In the genomic region with DNA sequence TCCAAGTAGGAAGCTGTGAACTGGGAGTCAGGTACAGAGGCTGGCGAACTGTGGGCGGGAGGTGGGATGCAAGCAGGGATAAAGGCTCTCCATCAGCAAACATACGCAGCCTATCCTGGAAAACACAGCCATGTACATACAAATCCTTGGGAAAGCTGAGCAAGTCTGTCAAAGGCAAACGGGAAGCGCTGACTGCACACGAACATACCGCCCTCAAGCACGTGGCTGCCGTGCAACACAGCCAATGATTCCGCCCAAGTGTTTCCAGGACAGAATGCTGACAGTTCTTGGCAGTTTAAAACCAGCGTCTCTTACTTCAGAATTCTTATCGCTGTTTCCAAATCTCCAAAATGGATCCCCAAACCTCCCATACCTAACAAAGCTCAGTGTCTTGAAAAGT, we compare ENCODE assay signal across 13 mouse cellular contexts.
DNase-seq lines count a peak whose midpoint lies in the region; ATAC-seq and TF ChIP-seq lines count a peak whose summit lies in the region.
"Had no signal": no experiment of that assay in that cellular context is flagged by ENCODE, and none has a peak within 500 bp of the region (broad histone marks: within the 10 kb centered on the region; RNA-seq: fewer than 3 reads in every experiment).

No protein-coding gene starts in this region.

- peak overlapping the region; percentile 35 for H3K4me2 ChIP-seq in forebrain, embryonic 16.5 days (ENCODE audit: low read length)
- H3K4me2 ChIP-seq: embryonic facial prominence, embryonic 12.5 days had no signal

- H3K27ac ChIP-seq in forebrain, embryonic 16.5 days (ENCODE audit: low read length) = no peak overlapping the region
- H3K27ac ChIP-seq: embryonic facial prominence, embryonic 12.5 days; heart, adult 2 months; liver, embryonic 14.5 days; macrophage had no signal

- H3K36me3 ChIP-seq in forebrain, embryonic 16.5 days (ENCODE audit: control insufficient read depth, insufficient read depth) = no peaks in the 10 kb centered on the region
- H3K36me3 ChIP-seq: embryonic facial prominence, embryonic 12.5 days had no signal

- no peak for TF ChIP-seq CTCF in brain, embryonic 14.5 days (IDR thresholded peaks at IDR 0.05; ENCODE audit: borderline replicate concordance, extremely low read depth, insufficient read depth, insufficient read length)

- no peak overlapping the region; the same call in 1 of the 2 replicates for H3K9ac ChIP-seq in forebrain, embryonic 16.5 days (replicated peaks; ENCODE audit: low read depth, low read length)
- H3K9ac ChIP-seq: embryonic facial prominence, embryonic 12.5 days; liver, embryonic 14.5 days had no signal

- DNase-seq in left cerebral cortex, adult 18-20 months (ENCODE audit: low spot score in 2 of 2) = peak; percentile 39 to 52
- DNase-seq in left cerebral cortex, postnatal 4 days = no peak
- DNase-seq in brain, embryonic 14.5 days (ENCODE audit: low read depth) = peak; percentile 71
- peak; percentile 25 to 46 for DNase-seq in layer of hippocampus, postnatal 36 days
- DNase-seq in adrenal gland, adult 8-10 months = no peak

- ATAC-seq in forebrain, embryonic 16.5 days = peak; percentile 28; the same call in 1 of the 2 replicates
- no peak for ATAC-seq in megakaryocyte-erythroid progenitor cell, adult 5-6 weeks (replicated peaks; ENCODE audit: low FRiP score, low TSS enrichment, poor library complexity, severe bottlenecking)

- 57% methylated on average over 12 of the region's 12 CpGs for WGBS in forebrain, embryonic 16.5 days

- no peaks in the 10 kb centered on the region for H3K9me3 ChIP-seq in forebrain, embryonic 16.5 days (ENCODE audit: control insufficient read depth, low read length)
- H3K9me3 ChIP-seq: embryonic facial prominence, embryonic 12.5 days had no signal

- peak overlapping the region; percentile 9; the same call in 1 of the 2 replicates for H3K4me3 ChIP-seq in forebrain, embryonic 16.5 days (replicated peaks; ENCODE audit: low read length)
- H3K4me3 ChIP-seq: embryonic facial prominence, embryonic 12.5 days; heart, adult 2 months had no signal

- H3K27me3 ChIP-seq in forebrain, embryonic 16.5 days (replicated peaks; ENCODE audit: control insufficient read depth, insufficient read depth, low read length) = no peaks in the 10 kb centered on the region
- H3K27me3 ChIP-seq: CH12.LX; embryonic facial prominence, embryonic 12.5 days; Patski had no signal

- TF ChIP-seq POLR2A in brain, embryonic 14.5 days (IDR thresholded peaks at IDR 0.05; ENCODE audit: borderline replicate concordance, extremely low read depth, insufficient read depth, insufficient read length, poor library complexity, severe bottlenecking) = no peak

- H3K4me1 ChIP-seq in forebrain, embryonic 16.5 days (replicated peaks; ENCODE audit: control insufficient read depth, insufficient read depth, low read length) = peaks cover 18% of the 10 kb centered on the region
- H3K4me1 ChIP-seq: embryonic facial prominence, embryonic 12.5 days had no signal

- intact Hi-C loops in left cerebral cortex, postnatal 4 days (cut with DNase I) = loop anchor here (2.0 to 5.0 kb wide), 2 partner anchors 782 to 1386 kb away; a partner anchor contains a TSS

Comparison
In these comparisons a context has a peak if more than half of its experiments do, and no peak if none do; other contexts are left out.
1. DNase-seq: peak in left cerebral cortex, adult 18-20 months (2 of 2), brain, embryonic 14.5 days (single experiment) and layer of hippocampus, postnatal 36 days (2 of 2); none in left cerebral cortex, postnatal 4 days (single experiment) and adrenal gland, adult 8-10 months (single experiment).